In the genomic region with DNA sequence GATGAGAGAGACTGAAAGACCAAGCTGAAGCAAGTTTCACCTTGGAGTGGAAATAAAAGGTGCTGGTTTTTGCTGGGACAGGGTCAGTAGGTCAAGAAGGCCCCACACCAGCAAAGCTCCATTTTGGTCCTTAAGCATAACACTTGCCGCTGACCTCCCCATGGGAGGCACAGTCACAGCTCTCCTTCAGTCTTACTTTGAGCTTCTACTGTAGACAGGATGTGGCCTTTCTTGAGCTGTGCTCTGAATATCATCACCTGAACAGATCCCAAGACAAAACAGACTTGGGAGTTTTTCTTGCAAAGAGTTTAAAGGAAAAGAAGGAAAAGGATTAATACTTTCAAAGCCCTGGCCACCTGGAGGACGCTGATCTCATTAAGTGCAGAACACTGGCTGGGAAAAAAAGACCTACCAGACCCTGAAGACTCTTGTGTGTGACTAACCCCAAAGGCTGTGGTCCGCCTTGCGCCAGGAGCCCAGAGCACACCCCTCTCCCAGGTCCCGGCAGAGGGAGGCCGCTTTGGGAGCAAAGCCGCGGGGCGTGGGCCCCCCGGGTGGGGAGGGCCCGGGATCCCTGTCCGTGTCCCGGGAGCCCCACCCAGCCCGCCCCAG, we compare ENCODE assay signal across 7 mouse cellular contexts. TPM values are rescaled to one million over a fixed set of nuclear protein-coding genes. Genes with fewer than 3 reads are reported as not detected.
DNase-seq lines count a peak whose midpoint lies in the region; ATAC-seq and TF ChIP-seq lines count a peak whose summit lies in the region.

No protein-coding gene starts in this region.

- peaks cover 33% of the 10 kb centered on the region for H3K4me1 ChIP-seq in megakaryocyte, embryonic 14.5 days
- H3K4me1 ChIP-seq in embryonic facial prominence, embryonic 13.5 days: peaks cover 44% of the 10 kb centered on the region
- H3K4me1 ChIP-seq in intestine, embryonic 15.5 days (replicated peaks): peaks cover 21% of the 10 kb centered on the region
- peaks cover 7% of the 10 kb centered on the region for H3K4me1 ChIP-seq in small intestine, adult 2 months (ENCODE audit: control insufficient read depth, insufficient read depth, insufficient read length, low read length)

- no peaks in the 10 kb centered on the region for H3K9me3 ChIP-seq in megakaryocyte, embryonic 14.5 days
- H3K9me3 ChIP-seq in embryonic facial prominence, embryonic 13.5 days: no peaks in the 10 kb centered on the region
- H3K9me3 ChIP-seq in intestine, embryonic 15.5 days: no peaks in the 10 kb centered on the region

- no peak for DNase-seq in adrenal gland, postnatal 25 days
- DNase-seq in left cerebral cortex, postnatal 25 days (ENCODE audit: low spot score in 2 of 2): no peak

- WGBS in embryonic facial prominence, embryonic 13.5 days: 5% methylated on average over 13 of the region's 14 CpGs
- WGBS in intestine, embryonic 15.5 days: 5% methylated on average over 14 of the region's 14 CpGs
- WGBS in small intestine, adult 2 months: 9% methylated on average over 13 of the region's 14 CpGs

- H3K27ac ChIP-seq in embryonic facial prominence, embryonic 13.5 days: peak overlapping the region; percentile 88
- H3K27ac ChIP-seq in intestine, embryonic 15.5 days: peak overlapping the region; percentile 70
- H3K27ac ChIP-seq in small intestine, adult 2 months (ENCODE audit: insufficient read depth, low read depth, low read length): peak overlapping the region; percentile 10; the same call in 1 of the 2 replicates

- no peak for ATAC-seq in megakaryocyte, adult 5-6 weeks (ENCODE audit: poor library complexity, severe bottlenecking)
- peak; percentile 27; the same call in 1 of the 2 replicates for ATAC-seq in embryonic facial prominence, embryonic 13.5 days (ENCODE audit: insufficient number of reproducible peaks, insufficient read depth, low FRiP score, low TSS enrichment, low read depth)
- ATAC-seq in intestine, embryonic 15.5 days: no peak

- intact Hi-C loops in left cerebral cortex, postnatal 25 days (cut with DNase I): no loop called here

- peaks cover 86% of the 10 kb centered on the region for H3K27me3 ChIP-seq in megakaryocyte, embryonic 14.5 days (replicated peaks)
- H3K27me3 ChIP-seq in embryonic facial prominence, embryonic 13.5 days: no peaks in the 10 kb centered on the region
- no peaks in the 10 kb centered on the region for H3K27me3 ChIP-seq in intestine, embryonic 15.5 days (replicated peaks)
- H3K27me3 ChIP-seq in small intestine, adult 2 months (ENCODE audit: control insufficient read depth, insufficient read depth, low read length): no peaks in the 10 kb centered on the region

- TF ChIP-seq POLR2A in small intestine, adult 2 months (IDR thresholded peaks at IDR 0.05; ENCODE audit: low read depth, low read length): no peak

- no peaks in the 10 kb centered on the region for H3K36me3 ChIP-seq in megakaryocyte, embryonic 14.5 days (replicated peaks; ENCODE audit: low read length)
- H3K36me3 ChIP-seq in embryonic facial prominence, embryonic 13.5 days: peaks cover 24% of the 10 kb centered on the region
- H3K36me3 ChIP-seq in intestine, embryonic 15.5 days: peaks cover 12% of the 10 kb centered on the region
- H3K36me3 ChIP-seq in small intestine, adult 2 months (ENCODE audit: control insufficient read depth, insufficient read depth, low read length): peaks cover 14% of the 10 kb centered on the region; the same call in 1 of the 2 replicates

- TF ChIP-seq CTCF in small intestine, adult 2 months (IDR thresholded peaks at IDR 0.05; ENCODE audit: extremely low read depth, insufficient read length, insufficient replicate concordance, low read depth, low read length): no peak

- peak overlapping the region; percentile 86 for H3K9ac ChIP-seq in embryonic facial prominence, embryonic 13.5 days
- H3K9ac ChIP-seq in intestine, embryonic 15.5 days: peak overlapping the region; percentile 82

- H3K4me3 ChIP-seq in megakaryocyte, embryonic 14.5 days (replicated peaks): peak overlapping the region; percentile 93
- peak overlapping the region; percentile 83 for H3K4me3 ChIP-seq in embryonic facial prominence, embryonic 13.5 days
- H3K4me3 ChIP-seq in intestine, embryonic 15.5 days (replicated peaks): peak overlapping the region; percentile 59
- H3K4me3 ChIP-seq in small intestine, adult 2 months (ENCODE audit: low read depth, low read length): peak overlapping the region; percentile 94

- peak overlapping the region; percentile 80 for H3K4me2 ChIP-seq in embryonic facial prominence, embryonic 13.5 days
- H3K4me2 ChIP-seq in intestine, embryonic 15.5 days (replicated peaks): peak overlapping the region; percentile 80

RNA-seq across cellular contexts. Expression of a gene that starts 0.9 kb away (rescaled TPM):
- 1.0 TPM in 1 of 2 replicates, not detected in the other for polyA plus RNA-seq in megakaryocyte, embryonic 14.5 days (2012; ENCODE audit: insufficient read depth, low replicate concordance)
- total RNA-seq in megakaryocyte, adult 5-6 weeks (2015): 34.6 and 37.5 TPM in 2 replicates
- total RNA-seq in megakaryocyte, adult 5-6 weeks (2017): 45.7 and 54.6 TPM in 2 replicates
- polyA plus RNA-seq in embryonic facial prominence, embryonic 13.5 days (2015; fragmentation: Nextera tagmentation; extraction: Ambion mirVana): 54.0 and 55.8 TPM in 2 replicates
- polyA plus RNA-seq in intestine, embryonic 15.5 days (2015; fragmentation: Nextera tagmentation; extraction: Ambion mirVana): 51.8 and 52.0 TPM in 2 replicates
- polyA plus RNA-seq in small intestine, adult 2 months (2012; rRNA removed): 21.3 and 21.5 TPM in 2 replicates
- total RNA-seq in adrenal gland, postnatal 25 days (2021): 19.3 and 20.2 TPM in 2 replicates
- total RNA-seq in left cerebral cortex, postnatal 25 days (2021): 1 to 10 TPM; 8.9 to 9.8 TPM

RNA-seq across cellular contexts. Expression of a gene that starts 26.9 kb away (rescaled TPM):
- 0.40 TPM in 1 of 2 replicates, not detected in the other for polyA plus RNA-seq in megakaryocyte, embryonic 14.5 days (2012; ENCODE audit: insufficient read depth, low replicate concordance)
- total RNA-seq in megakaryocyte, adult 5-6 weeks (2015): not detected in 2 replicates
- not detected in 2 replicates for total RNA-seq in megakaryocyte, adult 5-6 weeks (2017)
- polyA plus RNA-seq in embryonic facial prominence, embryonic 13.5 days (2015; fragmentation: Nextera tagmentation; extraction: Ambion mirVana): 0.76 and 0.88 TPM in 2 replicates
- polyA plus RNA-seq in intestine, embryonic 15.5 days (2015; fragmentation: Nextera tagmentation; extraction: Ambion mirVana): 2.6 and 4.0 TPM in 2 replicates
- polyA plus RNA-seq in small intestine, adult 2 months (2012; rRNA removed): 0.18 and 0.39 TPM in 2 replicates
- not detected in 2 replicates for total RNA-seq in adrenal gland, postnatal 25 days (2021)
- 1 to 10 TPM; 4.6 TPM for total RNA-seq in left cerebral cortex, postnatal 25 days (2021)

Comparison
In these comparisons a context has a peak if more than half of its experiments do, and no peak if none do; other contexts are left out.
1. H3K27ac ChIP-seq: peak in every context shown above with its lines; median percentile 88 in embryonic facial prominence, embryonic 13.5 days; 70 in intestine, embryonic 15.5 days; 10 in small intestine, adult 2 months.
2. RNA of a gene that starts 0.9 kb away (polyA plus RNA-seq): 54.0 to 55.8 TPM in embryonic facial prominence, embryonic 13.5 days, 51.8 to 52.0 TPM in intestine, embryonic 15.5 days and 21.3 to 21.5 TPM in small intestine, adult 2 months; 1.0 TPM in megakaryocyte, embryonic 14.5 days; every median in the first group is over 10 times any median in the second.
3. Peak in every context shown above with its lines, with median percentiles within 50 percentile points of each other: H3K4me3 ChIP-seq.